Mouse (Mus musculus) hindbrain, embryonic 12.5 days (tissue): ENCODE measurements around the gene Prkca. TPM values are rescaled to one million over a fixed set of nuclear protein-coding genes. Genes with fewer than 3 reads are reported as not detected.

Experiments used
- ATAC-seq: fragments of 200-750 bp; cut with Nextera tagmentation; 2 replicates; pipeline ENCODE4 v1.8.0; 2017; ENCODE audit warnings: moderate TSS enrichment; ENCODE audit not compliant: low FRiP score
- H3K27ac ChIP-seq: fragments of 300-500 bp; sonication (generic); 2 replicates; pipeline ENCODE4 v1.5.1; 2016; ENCODE audit warnings: mild to moderate bottlenecking
- H3K27me3 ChIP-seq: fragments of 300-500 bp; sonication (generic); 2 replicates; pipeline ENCODE4 v1.6.1; 2016; ENCODE audit warnings: mild to moderate bottlenecking
- H3K36me3 ChIP-seq: fragments of 300-500 bp; sonication (generic); 2 replicates; pipeline ENCODE4 v1.6.1; 2016; ENCODE audit warnings: mild to moderate bottlenecking
- H3K4me1 ChIP-seq: fragments of 300-500 bp; sonication (generic); 2 replicates; pipeline ENCODE4 v1.6.1; 2016
- H3K4me2 ChIP-seq: fragments of 300-500 bp; sonication (generic); replicated peaks from 2 replicates; pipeline ENCODE4 v1.6.1; 2016; ENCODE audit warnings: mild to moderate bottlenecking
- H3K4me3 ChIP-seq: fragments of 300-500 bp; sonication (generic); 2 replicates; pipeline ENCODE4 v1.5.1; 2016; ENCODE audit warnings: mild to moderate bottlenecking
- H3K9ac ChIP-seq: fragments of 300-500 bp; sonication (generic); 2 replicates; pipeline ENCODE4 v1.6.1; 2016; ENCODE audit warnings: mild to moderate bottlenecking, moderate library complexity
- H3K9me3 ChIP-seq: fragments of 300-500 bp; sonication (generic); replicated peaks from 2 replicates; pipeline ENCODE4 v1.6.1; 2016; ENCODE audit warnings: mild to moderate bottlenecking
- WGBS: fragments of 180-500 bp; shearing (Covaris S2); methylation state at CpG from one replicate; pipeline ENCODE4 v1.1.7; 2016; 5-methylcytosine and 5-hydroxymethylcytosine counted together
- polyA plus RNA-seq: library from polyadenylated mRNA; unstranded; fragments of >200 nt; fragmentation: Nextera tagmentation; extraction: Ambion mirVana; gene quantifications from 2 replicates; pipeline ENCODE4 v1.2.1, GENCODE M21; 2016

Prkca gene
- polyA plus RNA-seq, 1 experiment from 2014 or later = 8.3 TPM

DNA sequence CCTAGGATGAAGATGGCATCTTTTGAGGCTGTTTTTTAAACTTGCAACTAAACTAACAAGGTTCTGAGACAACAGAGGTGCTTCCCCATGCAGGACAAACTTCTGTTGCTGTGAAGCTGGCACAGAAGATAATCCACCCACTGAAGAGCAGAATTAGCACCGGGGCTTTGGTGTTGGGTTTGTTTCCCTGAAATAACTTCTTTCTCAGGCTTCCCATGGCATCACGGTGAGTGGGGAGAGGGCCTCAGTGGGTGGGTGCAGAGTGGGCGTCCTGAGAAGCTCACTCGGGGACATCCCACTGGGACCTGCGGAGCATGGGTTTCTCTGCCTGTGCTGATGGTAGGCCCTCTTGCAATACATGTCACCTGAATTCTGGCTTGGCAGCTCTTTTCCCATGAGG lies 161.3 kb downstream of the Prkca start:
- ATAC-seq = no peak
- Histone ChIP-seq H3K27ac (no peak overlapping the region), H3K36me3 (no peaks in the 10 kb centered on the region), H3K27me3 (no peaks in the 10 kb centered on the region), H3K4me3 (no peak overlapping the region), H3K9ac (no peak overlapping the region), H3K4me1 (peaks cover 10% of the 10 kb centered on the region), H3K9me3 (no peaks in the 10 kb centered on the region), H3K4me2 (no peak overlapping the region)
- 82% methylated on average over 5 of the region's 5 CpGs for WGBS

DNA sequence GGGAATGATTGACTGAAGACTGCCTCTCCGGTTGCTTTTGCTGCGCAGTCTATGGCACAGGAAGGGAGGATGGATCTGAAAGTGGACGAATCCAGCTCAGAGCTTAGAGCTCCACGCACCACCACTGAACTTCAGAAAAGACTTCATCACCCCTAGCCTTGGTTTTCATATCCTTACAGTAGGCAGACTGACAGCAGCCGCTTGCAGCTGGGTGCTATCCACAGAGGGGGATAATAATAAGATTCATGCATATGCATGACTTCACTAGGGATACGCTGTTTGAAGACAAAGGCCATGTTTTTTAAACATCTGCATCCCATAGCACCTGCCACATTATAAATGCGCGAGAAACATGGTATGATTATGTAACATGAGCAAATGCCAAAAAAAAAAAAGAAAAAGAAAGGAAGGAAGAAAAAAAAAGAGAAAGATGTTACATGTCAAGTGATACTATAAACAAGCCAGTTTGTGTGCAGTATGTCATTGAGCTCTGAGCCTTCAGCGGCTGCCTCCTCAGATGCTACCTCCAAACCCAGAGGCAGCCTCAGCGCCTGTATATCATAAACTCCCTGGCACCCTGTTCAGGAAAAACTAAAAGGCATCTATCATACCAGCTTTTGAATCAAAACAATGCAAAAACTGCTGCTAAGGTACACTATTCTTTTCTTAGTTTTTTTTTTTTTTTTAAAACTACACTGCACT lies 162.6 kb downstream of the Prkca start:
- WGBS = 50% methylated on average over 10 of the region's 10 CpGs
- H3K4me2 ChIP-seq = 0 out of 2 replicates have a peak overlapping the region, but pooled peaks have one; percentile 6
- ATAC-seq = peak; percentile 69
- H3K9me3 ChIP-seq = no peaks in the 10 kb centered on the region
- H3K4me3 ChIP-seq = no peak overlapping the region
- H3K27ac ChIP-seq = peak overlapping the region; percentile 67
- peaks cover 10% of the 10 kb centered on the region for H3K4me1 ChIP-seq
- no peaks in the 10 kb centered on the region for H3K36me3 ChIP-seq
- H3K9ac ChIP-seq = no peak overlapping the region
- no peaks in the 10 kb centered on the region for H3K27me3 ChIP-seq

DNA sequence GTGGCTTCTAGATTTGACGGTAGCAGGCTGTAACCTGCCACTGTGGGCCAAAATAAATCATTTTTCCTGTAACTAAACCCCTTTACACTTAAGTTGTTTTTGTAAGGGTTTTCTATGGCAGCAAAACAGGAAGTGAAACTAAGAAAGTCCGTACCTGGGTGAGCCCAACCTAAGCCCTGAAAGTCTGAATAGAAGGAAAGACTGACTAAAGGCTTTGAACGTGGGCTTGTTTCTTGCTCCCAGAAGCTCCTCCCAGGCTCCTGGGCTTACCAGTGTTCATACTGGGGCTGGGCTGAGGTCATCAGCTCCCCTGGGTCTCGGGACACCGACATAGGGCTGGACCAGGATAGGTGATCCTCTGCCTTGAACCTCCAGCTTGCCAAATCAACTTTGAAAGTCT lies 164.9 kb downstream of the Prkca start:
- Histone ChIP-seq H3K4me3 (no peak overlapping the region), H3K4me1 (peaks cover 10% of the 10 kb centered on the region), H3K4me2 (no peak overlapping the region), H3K9ac (no peak overlapping the region), H3K36me3 (no peaks in the 10 kb centered on the region), H3K9me3 (no peaks in the 10 kb centered on the region), H3K27me3 (no peaks in the 10 kb centered on the region), H3K27ac (no peak overlapping the region)
- no peak for ATAC-seq
- 92% methylated on average over 5 of the region's 5 CpGs for WGBS

DNA sequence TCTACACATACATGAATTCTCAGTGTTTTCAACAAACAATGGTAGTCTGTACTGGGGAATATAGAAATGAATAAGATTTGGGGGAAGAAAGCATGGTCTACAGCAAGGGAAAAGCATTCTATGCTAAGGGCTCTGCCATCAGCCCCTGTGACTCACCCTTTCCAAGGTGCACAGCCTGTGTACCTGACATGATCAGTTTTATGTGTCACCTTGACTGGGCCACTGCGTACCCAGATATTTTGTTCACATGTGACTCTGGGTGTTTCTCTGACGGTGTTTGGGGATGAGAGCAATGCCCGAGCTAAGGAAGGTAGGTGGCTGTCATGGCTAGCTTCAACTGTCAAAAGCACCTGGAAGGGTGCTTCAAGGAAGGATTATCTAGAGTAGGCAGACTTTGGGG lies 165.5 kb downstream of the Prkca start:
- Histone ChIP-seq H3K9ac (no peak overlapping the region), H3K4me1 (peaks cover 10% of the 10 kb centered on the region), H3K27ac (no peak overlapping the region), H3K27me3 (no peaks in the 10 kb centered on the region), H3K9me3 (no peaks in the 10 kb centered on the region), H3K4me2 (no peak overlapping the region), H3K4me3 (no peak overlapping the region), H3K36me3 (no peaks in the 10 kb centered on the region)
- no peak for ATAC-seq
- 96% methylated on average over 3 of the region's 3 CpGs for WGBS

DNA sequence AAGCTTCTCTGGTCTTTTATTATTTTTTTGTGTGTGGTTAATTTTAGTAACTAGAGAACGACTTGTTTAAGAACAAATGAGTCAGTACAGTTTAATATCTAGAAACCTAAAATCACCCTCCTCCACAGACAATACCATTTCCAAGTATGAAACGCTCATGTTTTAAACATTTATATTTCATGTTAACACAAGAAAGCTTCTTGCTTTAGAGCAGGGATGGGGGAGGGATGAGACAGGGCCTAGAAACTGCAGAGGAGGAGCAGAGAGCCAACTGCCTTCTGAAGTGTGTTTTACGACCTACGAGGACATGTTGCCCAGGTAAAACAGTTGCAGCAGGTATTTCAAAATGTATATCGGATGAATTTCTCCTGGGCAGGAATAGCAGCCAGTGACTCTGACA lies 167.0 kb downstream of the Prkca start:
- no peak overlapping the region for H3K27ac ChIP-seq
- no peak overlapping the region for H3K4me3 ChIP-seq
- no peaks in the 10 kb centered on the region for H3K27me3 ChIP-seq
- H3K4me1 ChIP-seq = peaks cover 10% of the 10 kb centered on the region
- no peak overlapping the region for H3K9ac ChIP-seq
- WGBS = 91% methylated on average over 5 of the region's 5 CpGs
- H3K9me3 ChIP-seq = no peaks in the 10 kb centered on the region
- ATAC-seq = no peak
- H3K36me3 ChIP-seq = no peaks in the 10 kb centered on the region
- no peak overlapping the region for H3K4me2 ChIP-seq

DNA sequence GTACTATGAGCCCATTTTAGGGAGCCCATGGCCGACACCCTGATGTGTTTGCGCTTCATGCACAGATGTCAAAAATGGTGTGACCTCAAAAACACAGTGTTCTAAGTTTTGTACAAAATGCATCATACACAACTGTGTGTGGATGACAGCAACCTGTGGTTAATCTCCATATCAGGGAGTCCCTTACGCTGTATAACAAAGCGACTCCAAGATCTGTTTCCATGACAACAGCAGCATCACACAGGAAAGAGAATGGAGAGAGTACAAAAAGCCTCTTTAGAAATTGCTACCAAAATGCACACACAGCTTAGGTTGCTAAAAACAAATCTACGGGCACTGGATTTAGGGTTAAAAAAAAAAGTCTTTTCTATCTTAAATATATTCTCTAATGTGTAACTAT lies 171.8 kb downstream of the Prkca start:
- no peaks in the 10 kb centered on the region for H3K4me1 ChIP-seq
- H3K9me3 ChIP-seq = no peaks in the 10 kb centered on the region
- H3K36me3 ChIP-seq = no peaks in the 10 kb centered on the region
- H3K27ac ChIP-seq = no peak overlapping the region
- no peak for ATAC-seq
- WGBS = 68% methylated on average over 5 of the region's 5 CpGs
- no peak overlapping the region for H3K4me2 ChIP-seq
- no peak overlapping the region for H3K9ac ChIP-seq
- no peaks in the 10 kb centered on the region for H3K27me3 ChIP-seq
- no peak overlapping the region for H3K4me3 ChIP-seq

DNA sequence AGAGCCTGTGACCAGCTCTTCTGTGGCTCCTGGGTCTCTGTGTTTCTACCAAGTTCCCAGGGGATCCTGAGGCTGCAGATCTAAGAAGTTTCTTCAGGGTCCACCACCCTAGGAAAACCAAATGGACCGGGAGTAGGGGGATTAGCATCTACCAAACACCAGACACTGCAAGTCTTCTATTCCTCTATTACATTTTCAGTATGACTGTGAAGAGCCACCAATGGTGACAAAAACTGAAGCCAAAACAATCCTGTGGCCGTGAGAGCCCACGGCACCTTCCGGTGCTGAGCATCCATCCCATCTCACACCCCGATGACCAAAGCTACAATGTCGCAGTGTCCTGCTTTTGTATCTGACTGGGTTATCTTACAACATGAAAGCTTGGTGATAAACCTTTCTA lies 172.5 kb downstream of the Prkca start:
- ATAC-seq = no peak
- Histone ChIP-seq H3K27me3 (no peaks in the 10 kb centered on the region), H3K4me1 (no peaks in the 10 kb centered on the region), H3K9me3 (no peaks in the 10 kb centered on the region), H3K4me3 (no peak overlapping the region), H3K27ac (no peak overlapping the region), H3K36me3 (no peaks in the 10 kb centered on the region), H3K4me2 (no peak overlapping the region), H3K9ac (no peak overlapping the region)
- WGBS = 91% methylated on average over 6 of the region's 6 CpGs

DNA sequence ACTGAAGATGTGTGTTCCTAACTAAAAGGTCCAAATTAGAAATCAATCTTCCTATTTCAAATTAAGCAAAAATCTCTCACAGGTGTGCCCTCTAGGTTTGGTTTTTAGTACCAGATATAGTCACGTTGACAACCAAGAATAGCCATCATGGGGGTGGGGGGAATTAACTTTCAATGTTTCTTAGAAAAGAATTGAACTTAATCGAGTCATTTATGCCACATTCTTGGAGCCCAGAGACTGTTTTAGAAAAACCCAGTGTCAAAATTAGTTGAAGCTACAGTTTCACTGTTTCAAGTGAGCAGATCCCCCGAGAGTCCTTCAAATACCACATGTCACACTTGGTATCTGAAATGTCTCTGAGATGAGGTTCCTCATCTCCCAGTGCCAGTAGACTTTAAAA lies 173.6 kb downstream of the Prkca start:
- no peak overlapping the region for H3K4me3 ChIP-seq
- H3K4me2 ChIP-seq = no peak overlapping the region
- H3K27ac ChIP-seq = no peak overlapping the region
- H3K36me3 ChIP-seq = no peaks in the 10 kb centered on the region
- WGBS = 84% methylated on average over 3 of the region's 3 CpGs
- ATAC-seq = no peak
- no peaks in the 10 kb centered on the region for H3K9me3 ChIP-seq
- H3K4me1 ChIP-seq = no peaks in the 10 kb centered on the region
- H3K9ac ChIP-seq = no peak overlapping the region
- H3K27me3 ChIP-seq = no peaks in the 10 kb centered on the region

DNA sequence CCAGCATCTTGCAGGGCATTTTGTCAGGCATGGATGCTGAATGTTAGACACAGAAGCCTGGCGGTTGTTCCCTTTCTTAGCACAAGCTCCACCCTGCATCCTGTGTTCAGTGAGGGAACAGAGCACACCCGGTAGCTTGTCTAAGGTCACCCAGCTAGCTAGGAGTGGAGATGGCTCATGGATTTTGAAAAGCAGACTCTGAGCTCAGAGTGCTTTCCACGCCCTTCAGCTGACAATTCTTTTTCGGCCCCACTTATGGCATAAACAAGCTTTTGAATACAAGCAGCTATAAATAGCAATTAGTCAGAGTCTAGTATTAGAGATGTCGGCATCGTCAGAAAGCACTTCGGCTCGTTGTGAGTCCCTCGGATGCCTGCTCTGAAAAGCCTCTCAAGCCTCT lies 178.0 kb downstream of the Prkca start:
- Histone ChIP-seq H3K9me3 (no peaks in the 10 kb centered on the region), H3K4me3 (no peak overlapping the region), H3K27ac (no peak overlapping the region), H3K9ac (no peak overlapping the region), H3K4me1 (peaks cover 13% of the 10 kb centered on the region), H3K36me3 (no peaks in the 10 kb centered on the region), H3K27me3 (no peaks in the 10 kb centered on the region), H3K4me2 (no peak overlapping the region)
- no peak for ATAC-seq
- 78% methylated on average over 9 of the region's 9 CpGs for WGBS

DNA sequence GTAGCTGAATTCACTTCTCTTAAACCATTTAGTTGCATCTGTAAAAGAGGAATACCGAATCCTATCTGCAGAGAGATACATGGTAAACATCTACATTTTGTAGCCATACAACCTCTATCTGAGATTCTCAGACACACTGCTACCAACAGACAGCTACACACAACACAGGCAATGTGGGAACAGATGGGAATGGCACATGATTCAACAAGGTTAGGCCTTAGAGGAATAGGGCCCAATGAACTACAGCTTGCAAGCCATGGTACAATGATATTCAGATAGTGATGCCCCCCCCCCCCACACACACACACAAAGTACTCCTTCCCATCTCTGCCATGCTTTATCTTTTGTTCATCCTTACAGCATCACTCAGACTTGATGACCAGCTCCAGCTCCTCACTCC lies 181.1 kb downstream of the Prkca start:
- H3K4me2 ChIP-seq = no peak overlapping the region
- peak; percentile 64; the same call in 1 of the 2 replicates for ATAC-seq
- no peaks in the 10 kb centered on the region for H3K36me3 ChIP-seq
- WGBS = 83% methylated on average over 1 of the region's 1 CpGs
- H3K9me3 ChIP-seq = peaks cover 7% of the 10 kb centered on the region; the same call in 1 of the 2 replicates
- H3K9ac ChIP-seq = no peak overlapping the region
- peaks cover 13% of the 10 kb centered on the region for H3K4me1 ChIP-seq
- H3K27me3 ChIP-seq = no peaks in the 10 kb centered on the region
- no peak overlapping the region for H3K4me3 ChIP-seq
- peak overlapping the region; percentile 63 for H3K27ac ChIP-seq

DNA sequence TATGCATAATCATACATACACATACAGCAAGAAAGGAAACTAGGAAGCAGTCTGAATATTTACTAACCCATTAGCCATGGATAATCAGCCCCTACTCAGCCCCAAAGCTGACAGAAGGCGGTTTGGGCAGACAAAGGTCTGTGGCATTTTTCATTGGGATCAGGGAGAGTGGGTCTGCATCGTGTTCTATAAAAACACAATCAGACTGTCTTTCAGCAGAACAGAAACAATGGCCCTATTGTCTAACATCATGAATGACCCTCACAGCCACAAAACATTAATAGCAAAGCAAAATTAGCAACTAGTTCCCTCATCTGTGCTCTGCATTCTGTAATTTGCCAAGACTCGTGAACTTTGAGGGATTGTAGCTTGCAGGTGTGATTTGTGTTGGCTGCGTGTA lies 181.6 kb downstream of the Prkca start:
- Histone ChIP-seq H3K9ac (no peak overlapping the region), H3K27me3 (no peaks in the 10 kb centered on the region), H3K4me1 (peaks cover 13% of the 10 kb centered on the region), H3K36me3 (no peaks in the 10 kb centered on the region), H3K4me2 (no peak overlapping the region), H3K9me3 (peaks cover 7% of the 10 kb centered on the region; the same call in 1 of the 2 replicates), H3K4me3 (no peak overlapping the region), H3K27ac (peak overlapping the region; percentile 63)
- peak; percentile 78 for ATAC-seq
- 26% methylated on average over 4 of the region's 4 CpGs for WGBS

DNA sequence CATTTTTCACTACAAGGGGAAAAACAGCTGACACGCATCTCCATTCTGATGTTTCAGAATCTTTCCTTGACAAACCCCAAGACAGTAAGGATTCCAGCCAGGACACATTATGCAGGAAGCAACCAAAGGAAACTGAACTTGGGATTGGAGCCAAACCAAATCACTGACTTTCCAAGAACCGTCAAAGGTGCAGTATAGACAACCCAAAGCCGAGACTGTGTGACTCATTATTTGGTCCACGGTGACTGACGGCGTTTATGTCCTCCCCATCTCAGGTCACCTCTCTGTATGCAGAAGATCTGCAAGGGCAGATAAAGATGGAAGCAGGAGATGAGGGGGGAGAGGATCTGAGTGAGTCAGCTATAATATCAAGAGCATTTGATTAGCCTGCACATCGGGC lies 183.7 kb downstream of the Prkca start:
- no peak for ATAC-seq
- Histone ChIP-seq H3K36me3 (no peaks in the 10 kb centered on the region), H3K27me3 (no peaks in the 10 kb centered on the region), H3K4me1 (peaks cover 13% of the 10 kb centered on the region), H3K4me2 (no peak overlapping the region), H3K9ac (no peak overlapping the region), H3K4me3 (no peak overlapping the region), H3K27ac (no peak overlapping the region), H3K9me3 (peaks cover 7% of the 10 kb centered on the region; the same call in 1 of the 2 replicates)
- 91% methylated on average over 7 of the region's 7 CpGs for WGBS

DNA sequence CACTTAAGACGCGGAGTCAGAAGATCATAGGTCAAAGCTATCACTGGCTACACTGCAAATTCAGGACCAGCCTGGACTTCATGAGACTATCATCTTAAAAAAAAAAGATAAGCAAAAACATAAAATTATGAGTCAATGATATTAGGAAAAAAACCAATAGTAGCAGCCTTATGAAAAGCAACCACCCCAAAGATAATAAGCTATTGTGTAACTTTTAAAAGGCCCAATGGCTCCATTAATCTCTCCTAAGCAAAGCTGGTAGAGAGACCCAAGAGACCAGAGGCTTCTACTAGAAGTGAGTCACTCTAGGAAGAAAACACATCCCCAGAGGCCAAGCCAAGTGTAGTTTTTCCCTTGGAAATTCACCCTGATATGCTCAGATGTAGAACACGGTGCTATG lies 185.7 kb downstream of the Prkca start:
- Histone ChIP-seq H3K27me3 (peaks cover 6% of the 10 kb centered on the region; the same call in 1 of the 2 replicates), H3K9ac (no peak overlapping the region), H3K9me3 (peaks cover 7% of the 10 kb centered on the region; the same call in 1 of the 2 replicates), H3K4me1 (peaks cover 19% of the 10 kb centered on the region), H3K4me3 (no peak overlapping the region), H3K27ac (no peak overlapping the region), H3K36me3 (no peaks in the 10 kb centered on the region), H3K4me2 (no peak overlapping the region)
- no peak for ATAC-seq
- WGBS = over 99% methylated on average over 3 of the region's 3 CpGs
